Mouse (Mus musculus) stomach, embryonic 14.5 days (tissue): Measurements from ENCODE around the gene Chuk. TPM values are rescaled to one million over a fixed set of nuclear protein-coding genes. Genes with fewer than 3 reads are reported as not detected.

ENCODE experiments used
- ATAC-seq: fragments of 200-750 bp; cut with Nextera tagmentation; 2 replicates; pipeline ENCODE4 v1.8.0; 2017; ENCODE audit warnings: low read depth, moderate TSS enrichment; ENCODE audit not compliant: insufficient number of reproducible peaks, insufficient read depth, low FRiP score
- H3K27ac ChIP-seq: fragments of 300-500 bp; sonication (generic); 2 replicates; pipeline ENCODE4 v1.5.1; 2014; ENCODE audit warnings: mild to moderate bottlenecking, low read length, moderate library complexity, mixed read lengths
- H3K27me3 ChIP-seq: fragments of 300-500 bp; sonication (generic); 2 replicates; pipeline ENCODE4 v1.6.1; 2014; ENCODE audit warnings: low read length, control low read depth, mixed read lengths; ENCODE audit not compliant: control insufficient read depth, insufficient read depth
- H3K36me3 ChIP-seq: fragments of 300-500 bp; sonication (generic); 2 replicates; pipeline ENCODE4 v1.6.1; 2014; ENCODE audit warnings: mild to moderate bottlenecking, control low read depth, low read length, moderate library complexity, mixed read lengths; ENCODE audit not compliant: control insufficient read depth, insufficient read depth
- H3K4me1 ChIP-seq: fragments of 300-500 bp; sonication (generic); 2 replicates; pipeline ENCODE4 v1.6.1; 2014; ENCODE audit warnings: low read length, control low read depth, mixed read lengths; ENCODE audit not compliant: control insufficient read depth, insufficient read depth
- H3K4me2 ChIP-seq: fragments of 300-500 bp; sonication (generic); replicated peaks from 2 replicates; pipeline ENCODE4 v1.6.1; 2014; ENCODE audit warnings: low read depth, low read length, control low read depth
- H3K4me3 ChIP-seq: fragments of 300-500 bp; sonication (generic); 2 replicates; pipeline ENCODE4 v1.5.1; 2014; ENCODE audit warnings: low read depth, low read length, control low read depth
- H3K9ac ChIP-seq: fragments of 300-500 bp; sonication (generic); replicated peaks from 2 replicates; pipeline ENCODE4 v1.6.1; 2014; ENCODE audit warnings: low read depth, mild to moderate bottlenecking, control low read depth, low read length, moderate library complexity, mixed read lengths
- H3K9me3 ChIP-seq: fragments of 300-500 bp; sonication (generic); 2 replicates; pipeline ENCODE4 v1.6.1; 2016; ENCODE audit warnings: low read depth, low read length, control low read depth; ENCODE audit not compliant: control insufficient read depth
- WGBS: fragments of 180-500 bp; shearing (Covaris S2); extraction: QIAGEN DNeasy Blood & Tissue Kit; methylation state at CpG from one replicate; pipeline ENCODE4 v1.1.7; 2014; 5-methylcytosine and 5-hydroxymethylcytosine counted together
- polyA plus RNA-seq: library from polyadenylated mRNA; unstranded; fragments of >200 nt; fragmentation: Nextera tagmentation; extraction: Ambion mirVana; gene quantifications from 2 replicates; pipeline ENCODE4 v1.2.1, GENCODE M21; 2014

The Chuk gene
- polyA plus RNA-seq, 1 experiment from 2014 or later, result 44.8 TPM

GRCm38 (mm10) chr19:44117793-44118192 lies 10.5 kb upstream of the Chuk start:
- Histone ChIP-seq H3K4me3 (no peak overlapping the region), H3K9ac (no peak overlapping the region), H3K27me3 (no peaks in the 10 kb centered on the region), H3K4me1 (no peaks in the 10 kb centered on the region), H3K36me3 (peaks cover 53% of the 10 kb centered on the region), H3K4me2 (no peak overlapping the region), H3K9me3 (no peaks in the 10 kb centered on the region), H3K27ac (no peak overlapping the region)
- no peak for ATAC-seq

- Histone ChIP-seq H3K27me3 (no peaks in the 10 kb centered on the region), H3K36me3 (peaks cover 41% of the 10 kb centered on the region), H3K9ac (no peak overlapping the region), H3K27ac (no peak overlapping the region), H3K4me3 (no peak overlapping the region), H3K4me1 (no peaks in the 10 kb centered on the region), H3K9me3 (no peaks in the 10 kb centered on the region), H3K4me2 (no peak overlapping the region)
- no peak for ATAC-seq
- WGBS, result 72% methylated on average over 7 of the region's 7 CpGs
These were observed 4.4 kb upstream of the Chuk start for GRCm38 (mm10) chr19:44111706-44112105.

- Histone ChIP-seq H3K4me2 (no peak overlapping the region), H3K27ac (no peak overlapping the region), H3K9me3 (no peaks in the 10 kb centered on the region), H3K36me3 (peaks cover 38% of the 10 kb centered on the region), H3K4me3 (no peak overlapping the region), H3K4me1 (peaks cover 5% of the 10 kb centered on the region), H3K9ac (no peak overlapping the region), H3K27me3 (no peaks in the 10 kb centered on the region)
- no peak for ATAC-seq
- 86% methylated on average over 9 of the region's 9 CpGs for WGBS
These were observed 3.1 kb upstream of the Chuk start for GRCm38 (mm10) chr19:44110356-44110755.

- Histone ChIP-seq H3K9me3 (no peaks in the 10 kb centered on the region), H3K4me1 (peaks cover 5% of the 10 kb centered on the region), H3K27ac (no peak overlapping the region), H3K4me2 (no peak overlapping the region), H3K9ac (no peak overlapping the region), H3K27me3 (no peaks in the 10 kb centered on the region), H3K36me3 (peaks cover 30% of the 10 kb centered on the region), H3K4me3 (no peak overlapping the region)
- ATAC-seq, result no peak
These were observed 1.7 kb upstream of the Chuk start for GRCm38 (mm10) chr19:44108996-44109395.

- H3K4me2 ChIP-seq, result peak overlapping the region; percentile 64
- peak overlapping the region; percentile 88 for H3K9ac ChIP-seq
- H3K36me3 ChIP-seq, result peaks cover 18% of the 10 kb centered on the region
- peak overlapping the region; percentile 1; the same call in 1 of the 2 replicates for H3K27ac ChIP-seq
- H3K4me3 ChIP-seq, result peak overlapping the region; percentile 91
- H3K27me3 ChIP-seq, result no peaks in the 10 kb centered on the region
- ATAC-seq, result peak; percentile 24; the same call in 1 of the 2 replicates
- H3K9me3 ChIP-seq, result no peaks in the 10 kb centered on the region
- WGBS, result 30% methylated on average over 22 of the region's 22 CpGs
- H3K4me1 ChIP-seq, result peaks cover 5% of the 10 kb centered on the region
These were observed 611 bp upstream of the Chuk start for GRCm38 (mm10) chr19:44107661-44108521.

- no peaks in the 10 kb centered on the region for H3K9me3 ChIP-seq
- peaks cover 8% of the 10 kb centered on the region; the same call in 1 of the 2 replicates for H3K36me3 ChIP-seq
- H3K9ac ChIP-seq, result no peak overlapping the region
- ATAC-seq, result no peak
- H3K27me3 ChIP-seq, result no peaks in the 10 kb centered on the region
- no peak overlapping the region for H3K4me3 ChIP-seq
- H3K27ac ChIP-seq, result no peak overlapping the region
- peaks cover 5% of the 10 kb centered on the region for H3K4me1 ChIP-seq
- WGBS, result 60% methylated on average over 1 of the region's 1 CpGs
- no peak overlapping the region for H3K4me2 ChIP-seq
These were observed 2.9 kb downstream of the Chuk start for GRCm38 (mm10) chr19:44104393-44104792.

- no peak overlapping the region for H3K9ac ChIP-seq
- 95% methylated on average over 3 of the region's 3 CpGs for WGBS
- H3K4me1 ChIP-seq, result peaks cover 5% of the 10 kb centered on the region
- H3K36me3 ChIP-seq, result peaks cover 17% of the 10 kb centered on the region; the same call in 1 of the 2 replicates
- no peaks in the 10 kb centered on the region for H3K9me3 ChIP-seq
- ATAC-seq, result no peak
- no peaks in the 10 kb centered on the region for H3K27me3 ChIP-seq
- no peak overlapping the region for H3K27ac ChIP-seq
- H3K4me2 ChIP-seq, result no peak overlapping the region
- H3K4me3 ChIP-seq, result no peak overlapping the region
These were observed 4.3 kb downstream of the Chuk start for GRCm38 (mm10) chr19:44103001-44103400.

- H3K36me3 ChIP-seq, result peaks cover 25% of the 10 kb centered on the region
- no peak overlapping the region for H3K9ac ChIP-seq
- H3K27me3 ChIP-seq, result no peaks in the 10 kb centered on the region
- ATAC-seq, result no peak
- H3K4me2 ChIP-seq, result no peak overlapping the region
- no peaks in the 10 kb centered on the region for H3K9me3 ChIP-seq
- H3K4me3 ChIP-seq, result no peak overlapping the region
- no peak overlapping the region for H3K27ac ChIP-seq
- H3K4me1 ChIP-seq, result no peaks in the 10 kb centered on the region
These were observed 6.4 kb downstream of the Chuk start for GRCm38 (mm10) chr19:44100840-44101239.

- no peak overlapping the region for H3K4me2 ChIP-seq
- no peaks in the 10 kb centered on the region for H3K27me3 ChIP-seq
- no peak for ATAC-seq
- no peak overlapping the region for H3K9ac ChIP-seq
- H3K4me3 ChIP-seq, result no peak overlapping the region
- peaks cover 28% of the 10 kb centered on the region for H3K36me3 ChIP-seq
- WGBS, result 80% methylated on average over 3 of the region's 3 CpGs
- H3K27ac ChIP-seq, result no peak overlapping the region
- H3K4me1 ChIP-seq, result no peaks in the 10 kb centered on the region
- no peaks in the 10 kb centered on the region for H3K9me3 ChIP-seq
These were observed 21.0 kb downstream of the Chuk start for GRCm38 (mm10) chr19:44086278-44086677.
